Mouse (Mus musculus) liver, embryonic 18 days (tissue): ENCODE measurements around the gene Mrps18b. TPM values are rescaled to one million over a fixed set of nuclear protein-coding genes. Genes with fewer than 3 reads are reported as not detected.

Source experiments
- polyA plus RNA-seq: library from polyadenylated mRNA; depleted of rRNA; stranded (reverse); fragments of >200 nt; gene quantifications from 2 replicates; pipeline ENCODE4 v1.2.3, GENCODE M21; 2012; rRNA removed

Mrps18b gene
- 47.1 and 48.3 TPM in 2 replicates for polyA plus RNA-seq

GRCm38 (mm10) chr17:35916297-35917142 lies at the start of gene Mrps18b, which contains the start of gene Ppp1r10:
TSS of gene Mrps18b (minus strand) at chr17:35916389.
TSS of gene Ppp1r10 (plus strand) at chr17:35916434.

GRCm38 (mm10) chr17:35909919-35910369 lies 6.2 kb downstream of the Mrps18b start, which contains the start of gene Atat1:
TSS of gene Atat1 (minus strand) at chr17:35910075.

GRCm38 (mm10) chr17:35896781-35897643 lies 19.2 kb downstream of the Mrps18b start, which contains the start of gene 2310061I04Rik:
TSS of gene 2310061I04Rik (minus strand) at chr17:35897431.

GRCm38 (mm10) chr17:35879245-35880057 lies 36.7 kb downstream of the Mrps18b start, which contains the start of gene Dhx16:
TSS of gene Dhx16 (plus strand) at chr17:35879819.

GRCm38 (mm10) chr17:35865481-35866280 lies 50.5 kb downstream of the Mrps18b start, which contains the start of gene Ppp1r18:
TSS of gene Ppp1r18 (plus strand) at chr17:35865593.

GRCm38 (mm10) chr17:35861198-35861857 lies 54.9 kb downstream of the Mrps18b start, which contains the start of gene Nrm:
TSS of gene Nrm (plus strand) at chr17:35861318.

Other genes starting within 250 kb of the Mrps18b start
- gene Vars2, start 248.8 kb downstream of the Mrps18b start, polyA plus RNA-seq: 6.9 and 8.3 TPM in 2 replicates
- gene Gtf2h4, start 242.7 kb downstream of the Mrps18b start, polyA plus RNA-seq: 14.3 and 15.4 TPM in 2 replicates
- gene Ddr1, start 211.8 kb downstream of the Mrps18b start, polyA plus RNA-seq: 2.2 TPM in 2 replicates
- 5.5 and 6.5 TPM in 2 replicates for gene Ier3, start 94.7 kb downstream of the Mrps18b start, polyA plus RNA-seq
- gene Flot1, start 93.2 kb downstream of the Mrps18b start, polyA plus RNA-seq: 31.0 and 40.2 TPM in 2 replicates
- gene Tubb5, start 78.1 kb downstream of the Mrps18b start, polyA plus RNA-seq: 251 and 259 TPM in 2 replicates
- gene Mdc1, start 74.9 kb downstream of the Mrps18b start, polyA plus RNA-seq: 4.3 and 4.5 TPM in 2 replicates
- gene Nrm, start 55.1 kb downstream of the Mrps18b start, polyA plus RNA-seq: 10.7 and 11.1 TPM in 2 replicates
- 17.4 and 18.6 TPM in 2 replicates for gene Ppp1r18, start 50.8 kb downstream of the Mrps18b start, polyA plus RNA-seq
- 36.4 and 41.5 TPM in 2 replicates for gene Dhx16, start 36.6 kb downstream of the Mrps18b start, polyA plus RNA-seq
- gene 2310061I04Rik, start 19.0 kb downstream of the Mrps18b start, polyA plus RNA-seq: 11.1 and 12.8 TPM in 2 replicates
- 9.1 and 9.2 TPM in 2 replicates for gene Atat1, start 6.3 kb downstream of the Mrps18b start, polyA plus RNA-seq
- 13.7 and 14.0 TPM in 2 replicates for gene Ppp1r10, start within 50 bp of the Mrps18b start, polyA plus RNA-seq
- gene Abcf1, start 53.4 kb upstream of the Mrps18b start, polyA plus RNA-seq: 33.2 and 37.2 TPM in 2 replicates
- gene Gnl1, start 63.5 kb upstream of the Mrps18b start, polyA plus RNA-seq: 4.6 and 5.7 TPM in 2 replicates
- gene Prr3, start 63.8 kb upstream of the Mrps18b start, polyA plus RNA-seq: 6.0 and 6.7 TPM in 2 replicates
- gene H2-T24, start 104.2 kb upstream of the Mrps18b start, polyA plus RNA-seq: 14.1 and 14.9 TPM in 2 replicates
- gene H2-T23, start 116.5 kb upstream of the Mrps18b start, polyA plus RNA-seq: 112 and 121 TPM in 2 replicates
- gene H2-T22, start 126.4 kb upstream of the Mrps18b start, polyA plus RNA-seq: 14.6 and 16.9 TPM in 2 replicates
- not detected in 2 replicates for gene Gm6034, start 126.6 kb upstream of the Mrps18b start, polyA plus RNA-seq
- gene Gm11127, start 142.0 kb upstream of the Mrps18b start, polyA plus RNA-seq: 0.03 and 0.16 TPM in 2 replicates
- 0.01 TPM in 1 of 2 replicates, not detected in the other for gene Gm19684, start 205.3 kb upstream of the Mrps18b start, polyA plus RNA-seq
- gene Gm7030, start 213.0 kb upstream of the Mrps18b start, polyA plus RNA-seq: not detected in 2 replicates